Mouse (Mus musculus): ENCODE results near the gene Vmn1r169.
"Not testable (repeated sequence)": the region's sequence is repeated elsewhere in the genome, so short reads cannot be mapped to it uniquely, and the experiment has no call there.

Vmn1r169 gene

GRCm38 (mm10) chr7:23575226-23575625 lies at the start of gene Vmn1r169:
Vmn1r169 (plus strand) TSS chr7:23575526.
- DNase-seq, result not testable (repeated sequence)

GRCm38 (mm10) chr7:23539432-23539831 lies 35.9 kb upstream of the Vmn1r169 start, which contains the start of gene Vmn1r168:
Vmn1r168 (plus strand) TSS chr7:23539732.
- not testable (repeated sequence) for DNase-seq

GRCm38 (mm10) chr7:23605875-23606274 lies 30.5 kb downstream of the Vmn1r169 start, which contains the start of gene Vmn1r170:
Vmn1r170 (plus strand) TSS chr7:23606175.
- not testable (repeated sequence) for DNase-seq

All from embryo, embryonic 11 days (tissue).